Mouse (Mus musculus): ENCODE results near the gene Ccdc162.

GRCm38 (mm10) chr10:41561701-41562395 is 154.6 kb downstream of the Ccdc162 start:
- TF ChIP-seq CTCF (IDR thresholded peaks at IDR 0.05; ENCODE audit: low read depth, low read length) (no peak), POLR2A (IDR thresholded peaks at IDR 0.05; ENCODE audit: borderline replicate concordance, low read depth, low read length) (no peak)

Measured in bone marrow macrophage, adult 2 months (primary cell).